Mouse (Mus musculus): ENCODE measurements around the gene Abca1. TPM values are rescaled to one million over a fixed set of nuclear protein-coding genes. Genes with fewer than 3 reads are reported as not detected.

The Abca1 gene
- polyA plus RNA-seq, 1 experiment from 2014 or later: 11.3 TPM

GRCm38 (mm10) chr4:53073025-53073424 lies 86.7 kb downstream of the Abca1 start:
- Histone ChIP-seq H3K27me3 (replicated peaks) (no peaks in the 10 kb centered on the region), H3K4me2 (no peak overlapping the region), H3K4me1 (no peaks in the 10 kb centered on the region), H3K9ac (no peak overlapping the region), H3K4me3 (no peak overlapping the region), H3K27ac (no peak overlapping the region), H3K36me3 (replicated peaks) (no peaks in the 10 kb centered on the region), H3K9me3 (no peaks in the 10 kb centered on the region)
- 92% methylated on average over 7 of the region's 7 CpGs for WGBS
- no peak for ATAC-seq (replicated peaks)

- Histone ChIP-seq H3K4me1 (no peaks in the 10 kb centered on the region), H3K27ac (no peak overlapping the region), H3K36me3 (replicated peaks) (peaks cover 3% of the 10 kb centered on the region; the same call in 1 of the 2 replicates), H3K9ac (no peak overlapping the region), H3K4me3 (no peak overlapping the region), H3K4me2 (no peak overlapping the region), H3K9me3 (no peaks in the 10 kb centered on the region), H3K27me3 (replicated peaks) (no peaks in the 10 kb centered on the region)
- 87% methylated on average over 7 of the region's 7 CpGs for WGBS
- ATAC-seq (replicated peaks): no peak
These were observed 97.2 kb downstream of the Abca1 start for GRCm38 (mm10) chr4:53062301-53063008.

- WGBS: 43% methylated on average over 9 of the region's 9 CpGs
- Histone ChIP-seq H3K4me3 (no peak overlapping the region), H3K9ac (no peak overlapping the region), H3K27ac (peak overlapping the region; percentile 47; the same call in 1 of the 2 replicates), H3K4me2 (no peak overlapping the region), H3K9me3 (no peaks in the 10 kb centered on the region), H3K4me1 (0 out of 2 replicates have a peak, but pooled peaks cover 4% of the 10 kb centered on the region), H3K27me3 (replicated peaks) (no peaks in the 10 kb centered on the region), H3K36me3 (replicated peaks) (peaks cover 5% of the 10 kb centered on the region; the same call in 1 of the 2 replicates)
- peak; percentile 63 for ATAC-seq (replicated peaks)
These were observed 113.3 kb downstream of the Abca1 start for GRCm38 (mm10) chr4:53046238-53047022.

GRCm38 (mm10) chr4:53045807-53046206 lies 113.9 kb downstream of the Abca1 start:
- Histone ChIP-seq H3K4me3 (no peak overlapping the region), H3K9ac (no peak overlapping the region), H3K4me1 (0 out of 2 replicates have a peak, but pooled peaks cover 4% of the 10 kb centered on the region), H3K9me3 (no peaks in the 10 kb centered on the region), H3K27me3 (replicated peaks) (no peaks in the 10 kb centered on the region), H3K27ac (no peak overlapping the region), H3K36me3 (replicated peaks) (peaks cover 4% of the 10 kb centered on the region; the same call in 1 of the 2 replicates), H3K4me2 (no peak overlapping the region)
- 81% methylated on average over 7 of the region's 7 CpGs for WGBS
- peak; percentile 48; the same call in 1 of the 2 replicates for ATAC-seq (replicated peaks)

- Histone ChIP-seq H3K9me3 (no peaks in the 10 kb centered on the region), H3K27me3 (replicated peaks) (no peaks in the 10 kb centered on the region)
These were observed 115.9 kb downstream of the Abca1 start for GRCm38 (mm10) chr4:53043819-53044218.

GRCm38 (mm10) chr4:53030326-53030948 lies 129.3 kb downstream of the Abca1 start:
- Histone ChIP-seq H3K27ac (no peak overlapping the region), H3K4me3 (no peak overlapping the region), H3K36me3 (replicated peaks) (0 out of 2 replicates have a peak, but pooled peaks cover 4% of the 10 kb centered on the region), H3K9me3 (no peaks in the 10 kb centered on the region), H3K4me1 (no peaks in the 10 kb centered on the region), H3K4me2 (no peak overlapping the region), H3K9ac (no peak overlapping the region), H3K27me3 (replicated peaks) (no peaks in the 10 kb centered on the region)
- 0 out of 2 replicates have a peak, but pooled peaks have one; percentile 39 for ATAC-seq (replicated peaks)
- WGBS: 40% methylated on average over 8 of the region's 8 CpGs

More at GRCm38 (mm10) chr4:53043819-53044218, 115.9 kb downstream of the Abca1 start:
- Histone ChIP-seq H3K9ac (no peak overlapping the region), H3K36me3 (replicated peaks) (no peaks in the 10 kb centered on the region), H3K27ac (no peak overlapping the region), H3K4me3 (no peak overlapping the region), H3K4me2 (no peak overlapping the region), H3K4me1 (0 out of 2 replicates have a peak, but pooled peaks cover 4% of the 10 kb centered on the region)
- ATAC-seq (replicated peaks): no peak
- 87% methylated on average over 8 of the region's 8 CpGs for WGBS

- Histone ChIP-seq H3K27me3 (replicated peaks) (no peaks in the 10 kb centered on the region), H3K9me3 (no peaks in the 10 kb centered on the region), H3K36me3 (replicated peaks) (peaks cover 15% of the 10 kb centered on the region; the same call in 1 of the 2 replicates), H3K4me1 (no peaks in the 10 kb centered on the region), H3K4me3 (no peak overlapping the region), H3K27ac (no peak overlapping the region), H3K4me2 (no peak overlapping the region), H3K9ac (no peak overlapping the region)
- WGBS: 87% methylated on average over 3 of the region's 3 CpGs
- no peak for ATAC-seq (replicated peaks)
These were observed 131.9 kb downstream of the Abca1 start for GRCm38 (mm10) chr4:53027811-53028210.

GRCm38 (mm10) chr4:53024397-53024796 lies 135.3 kb downstream of the Abca1 start:
- WGBS: 91% methylated on average over 4 of the region's 4 CpGs
- Histone ChIP-seq H3K27me3 (replicated peaks) (no peaks in the 10 kb centered on the region), H3K36me3 (replicated peaks) (peaks cover 28% of the 10 kb centered on the region; the same call in 1 of the 2 replicates), H3K4me3 (no peak overlapping the region), H3K9me3 (no peaks in the 10 kb centered on the region), H3K4me2 (no peak overlapping the region), H3K9ac (no peak overlapping the region), H3K4me1 (no peaks in the 10 kb centered on the region), H3K27ac (no peak overlapping the region)
- ATAC-seq (replicated peaks): no peak

- H3K4me2 ChIP-seq: no peak overlapping the region
- no peaks in the 10 kb centered on the region for H3K9me3 ChIP-seq
- no peaks in the 10 kb centered on the region for H3K4me1 ChIP-seq
- H3K9ac ChIP-seq: no peak overlapping the region
- ATAC-seq (replicated peaks): no peak
- no peak overlapping the region for H3K27ac ChIP-seq
- peaks cover 32% of the 10 kb centered on the region for H3K36me3 ChIP-seq (replicated peaks)
- H3K27me3 ChIP-seq (replicated peaks): no peaks in the 10 kb centered on the region
- no peak overlapping the region for H3K4me3 ChIP-seq
- 97% methylated on average over 14 of the region's 14 CpGs for WGBS
These were observed 136.3 kb downstream of the Abca1 start for GRCm38 (mm10) chr4:53023189-53023925.

GRCm38 (mm10) chr4:53018392-53018791 lies 141.3 kb downstream of the Abca1 start:
- Histone ChIP-seq H3K4me2 (no peak overlapping the region), H3K36me3 (replicated peaks) (peaks cover 48% of the 10 kb centered on the region), H3K9me3 (no peaks in the 10 kb centered on the region), H3K27ac (no peak overlapping the region), H3K4me3 (no peak overlapping the region), H3K27me3 (replicated peaks) (no peaks in the 10 kb centered on the region), H3K9ac (no peak overlapping the region), H3K4me1 (no peaks in the 10 kb centered on the region)
- 83% methylated on average over 1 of the region's 1 CpGs for WGBS
- ATAC-seq (replicated peaks): no peak

GRCm38 (mm10) chr4:53015024-53015423 lies 144.7 kb downstream of the Abca1 start:
- H3K4me3 ChIP-seq: no peak overlapping the region
- H3K4me2 ChIP-seq: no peak overlapping the region
- H3K36me3 ChIP-seq (replicated peaks): peaks cover 29% of the 10 kb centered on the region
- no peak overlapping the region for H3K27ac ChIP-seq
- H3K9me3 ChIP-seq: no peaks in the 10 kb centered on the region
- 96% methylated on average over 3 of the region's 3 CpGs for WGBS
- H3K27me3 ChIP-seq (replicated peaks): no peaks in the 10 kb centered on the region
- H3K4me1 ChIP-seq: peaks cover 7% of the 10 kb centered on the region; the same call in 1 of the 2 replicates
- ATAC-seq (replicated peaks): no peak
- no peak overlapping the region for H3K9ac ChIP-seq

All from midbrain, embryonic 15.5 days (tissue).